In genomic region chr5:106385838-106386237, GRCm38 (mm10) we compare ENCODE assay signal across 12 mouse cellular contexts.
"Had no signal": no experiment of that assay in that cellular context is flagged by ENCODE, and none has a peak within 500 bp of the region (broad histone marks: within the 10 kb centered on the region; RNA-seq: fewer than 3 reads in every experiment).

No protein-coding gene starts in this region.

- H3K4me1 ChIP-seq: limb, embryonic 15.5 days; liver, embryonic 13.5 days had no signal

- H3K36me3 ChIP-seq: limb, embryonic 15.5 days; liver, embryonic 13.5 days; neural tube, embryonic 13.5 days had no signal

- H3K4me2 ChIP-seq: limb, embryonic 15.5 days; liver, embryonic 13.5 days; neural tube, embryonic 13.5 days had no signal

- H3K9me3 ChIP-seq: limb, embryonic 15.5 days; liver, embryonic 13.5 days; neural tube, embryonic 13.5 days had no signal

- H3K4me3 ChIP-seq: limb, embryonic 15.5 days; liver, embryonic 13.5 days; neural tube, embryonic 13.5 days had no signal

- H3K27ac ChIP-seq: limb, embryonic 15.5 days; liver, embryonic 13.5 days; neural tube, embryonic 13.5 days had no signal

- H3K9ac ChIP-seq: limb, embryonic 15.5 days; liver, embryonic 13.5 days; neural tube, embryonic 13.5 days had no signal

- H3K27me3 ChIP-seq: limb, embryonic 15.5 days; liver, embryonic 13.5 days; neural tube, embryonic 13.5 days had no signal

- DNase-seq: kidney, adult 18-20 months; kidney, postnatal 36 days; layer of hippocampus, adult 9-11 months; layer of hippocampus, postnatal 36 days; liver, embryonic 13.5 days; lung, adult 18-20 months; right cerebral cortex, postnatal 4 days; spleen, adult 18-20 months; thymus, adult 18-20 months; thymus, postnatal 14 days had no signal
